Mouse (Mus musculus) gastrocnemius, postnatal 4 days (tissue): ENCODE measurements around the gene Mturn. TPM values are rescaled to one million over a fixed set of nuclear protein-coding genes. Genes with fewer than 3 reads are reported as not detected.

ENCODE experiments used
- DNase-seq, 2 experiments: peaks; one replicate each; pipeline ENCODE4 v3.0.0; 2021 to 2022; ENCODE audit warnings: low spot score in 2 of 2, mixed read lengths in 2 of 2
- long read RNA-seq, 2 experiments: library from polyadenylated mRNA; stranded (forward); transcript quantifications; one replicate each; pipeline ENCODE4 v2.0.0; 2021
- total RNA-seq, 2 experiments: library from RNA; stranded (reverse); gene quantifications; 2 replicates each; pipeline ENCODE4 v1.2.3; 2021

The Mturn gene
- total RNA-seq, result 10 to 100 TPM in 1 of 2 experiments, 1 to 10 TPM in 1; 9.7 to 12.9 TPM
- long read RNA-seq, experiment 1, full-length matches to known transcripts, result 13 of 14 reads
- long read RNA-seq, experiment 1, partial matches to known transcripts, result 0 of 14 reads
- long read RNA-seq, experiment 1, other reads (novel, unspliced or antisense), result 1 of 14 reads
- long read RNA-seq, experiment 2, full-length matches to known transcripts, result 15 of 18 reads
- long read RNA-seq, experiment 2, partial matches to known transcripts, result 0 of 18 reads
- long read RNA-seq, experiment 2, other reads (novel, unspliced or antisense), result 3 of 18 reads

DNA sequence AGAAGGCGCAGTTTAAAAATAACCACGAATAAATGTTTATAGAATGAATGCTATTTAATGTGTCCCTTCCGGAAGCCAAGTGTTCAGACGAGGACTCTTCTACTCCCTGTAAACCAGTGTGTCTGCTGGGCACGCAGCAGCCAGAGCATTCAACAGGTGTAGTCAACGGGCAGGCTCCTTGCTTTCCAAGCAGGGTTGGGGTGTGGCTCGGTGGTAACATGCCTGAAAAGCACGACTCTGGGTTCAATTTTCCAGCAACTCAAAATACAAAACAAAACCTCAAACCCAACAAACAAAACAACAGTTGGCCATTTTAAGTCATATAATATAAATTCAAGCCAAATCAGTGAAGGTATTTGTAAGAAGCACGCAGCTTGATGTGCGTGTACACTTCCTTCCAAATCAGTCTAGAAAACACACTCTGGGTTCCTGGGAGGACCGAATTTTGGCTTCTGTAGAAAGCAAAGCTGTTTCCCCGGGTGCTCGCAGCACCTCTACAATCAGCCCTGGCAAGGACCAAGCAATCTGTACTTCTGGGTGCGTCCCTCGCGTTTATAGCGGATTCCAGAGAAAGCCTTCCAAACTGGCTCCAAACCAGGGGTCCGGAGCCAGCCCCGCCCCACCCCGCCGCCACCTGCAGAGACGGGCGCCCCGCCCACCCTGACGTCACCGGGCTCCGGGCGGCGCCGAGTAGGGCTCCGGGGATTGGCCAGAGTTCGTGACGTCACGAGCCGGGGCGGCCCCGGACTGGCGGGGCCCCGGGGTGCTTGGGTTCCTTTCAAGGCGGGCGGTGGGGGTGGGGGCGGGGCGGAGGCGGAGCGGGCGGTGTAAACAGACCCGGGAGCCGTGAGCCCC lies at the start of gene Mturn:
Gene Mturn (plus strand): TSS at position 734 of the 855 bp plus-strand sequence.
- peak; percentile 99 for DNase-seq

DNA sequence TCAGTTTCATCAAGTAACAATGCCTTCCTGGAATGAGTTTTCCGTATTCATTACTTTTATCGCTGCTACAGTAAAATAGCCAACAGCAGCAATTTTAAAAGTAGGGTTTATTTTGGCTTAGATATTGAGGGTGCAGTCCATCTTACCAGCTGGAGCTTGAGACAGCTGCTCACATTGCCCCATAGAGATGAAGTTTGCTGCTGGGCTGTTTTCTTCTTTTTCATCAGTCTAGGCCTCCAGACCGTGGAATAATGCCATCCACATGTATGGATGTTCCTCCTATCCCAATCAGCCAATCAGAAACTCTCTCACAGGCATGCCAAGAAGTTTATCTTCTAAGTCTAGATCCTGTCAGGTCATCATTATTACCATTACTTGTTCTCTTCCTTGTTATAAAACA lies 41.5 kb upstream of the Mturn start:
- no peak for DNase-seq

DNA sequence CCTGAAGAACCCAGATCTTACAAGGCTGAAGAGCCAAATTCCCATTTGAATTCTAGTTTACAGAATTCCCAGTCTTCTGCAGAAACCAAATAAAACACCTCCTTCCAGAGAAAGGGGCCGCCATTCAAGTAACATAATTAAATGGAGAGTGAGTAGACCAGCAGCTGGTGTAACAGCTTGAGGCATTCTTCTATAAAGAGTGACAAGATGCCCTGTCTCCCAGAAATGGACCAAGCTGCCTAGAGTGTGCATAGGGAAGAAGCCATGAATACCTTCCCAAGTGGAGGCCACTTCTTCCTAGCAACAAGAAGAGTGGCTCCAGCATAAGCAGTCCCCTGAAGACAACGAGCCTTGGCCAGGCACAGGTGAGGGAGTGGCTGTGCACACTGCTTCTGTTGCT lies 39.5 kb upstream of the Mturn start:
- no peak for DNase-seq

DNA sequence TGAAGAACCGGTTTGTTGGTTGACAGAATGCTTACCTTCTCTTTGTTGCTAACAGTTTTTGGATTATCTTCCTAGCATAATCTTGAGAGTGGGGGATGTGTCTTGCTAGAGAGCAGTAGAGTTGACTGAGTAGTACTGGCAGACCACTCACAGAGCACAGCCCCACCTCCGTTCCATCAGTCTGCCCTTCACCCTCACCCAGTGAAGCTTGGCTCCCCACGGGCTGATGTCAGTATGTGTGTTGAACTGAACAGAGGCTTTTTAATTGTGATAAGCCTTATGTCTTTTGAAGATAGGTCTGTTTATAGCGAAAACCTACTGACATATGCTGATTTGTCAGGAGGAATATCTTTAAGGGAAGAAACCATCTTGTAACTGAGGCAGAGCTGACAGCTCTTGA lies 38.2 kb upstream of the Mturn start:
- no peak for DNase-seq

DNA sequence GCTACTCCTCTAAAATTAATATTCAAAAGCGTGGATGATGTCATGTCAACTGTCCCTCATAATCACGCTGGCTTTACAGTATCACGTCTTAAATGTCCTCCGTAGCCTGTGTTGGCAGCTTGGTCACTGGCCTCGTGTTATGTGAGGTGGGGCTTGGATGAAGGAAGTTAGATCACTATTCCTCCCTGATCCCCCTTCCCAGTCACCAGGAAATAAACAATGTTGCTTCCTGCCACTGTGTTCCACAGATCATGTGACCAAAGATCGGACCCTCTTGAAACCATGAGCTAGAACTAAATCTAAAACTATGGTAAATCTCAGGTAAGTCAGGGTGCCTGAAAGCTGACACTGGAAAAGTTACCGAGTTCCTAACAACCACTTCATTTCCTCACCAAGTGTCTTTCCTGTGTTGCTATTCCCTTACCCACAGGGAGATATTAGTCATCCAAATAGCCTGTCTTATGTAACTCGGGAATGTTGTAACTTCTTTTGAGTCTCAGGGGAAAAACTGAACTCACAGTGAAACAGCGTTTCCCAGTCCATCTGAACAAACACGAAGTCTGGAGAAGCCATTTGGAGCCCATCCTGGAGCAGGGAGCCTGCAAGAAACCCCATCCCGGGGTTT lies 25.8 kb upstream of the Mturn start:
- DNase-seq, result no peak

DNA sequence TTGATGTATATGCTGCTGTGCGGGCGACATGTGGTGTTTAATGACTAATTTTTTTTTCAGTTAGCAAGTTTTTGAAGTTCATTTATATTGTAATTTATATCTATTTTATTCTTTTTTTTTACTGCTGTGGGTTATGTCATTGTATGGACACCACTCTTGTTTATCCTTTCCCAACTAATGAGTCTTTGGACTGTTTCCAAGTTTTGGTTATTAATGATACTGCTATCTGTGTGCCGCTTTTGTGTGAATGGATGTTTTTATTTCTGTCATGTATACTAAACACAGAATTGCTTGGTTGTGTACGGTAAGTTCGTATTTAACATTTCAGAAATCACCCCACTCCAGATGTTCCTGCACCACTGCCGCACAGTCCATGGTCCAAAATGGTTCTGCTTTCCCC lies 23.6 kb upstream of the Mturn start:
- no peak for DNase-seq

DNA sequence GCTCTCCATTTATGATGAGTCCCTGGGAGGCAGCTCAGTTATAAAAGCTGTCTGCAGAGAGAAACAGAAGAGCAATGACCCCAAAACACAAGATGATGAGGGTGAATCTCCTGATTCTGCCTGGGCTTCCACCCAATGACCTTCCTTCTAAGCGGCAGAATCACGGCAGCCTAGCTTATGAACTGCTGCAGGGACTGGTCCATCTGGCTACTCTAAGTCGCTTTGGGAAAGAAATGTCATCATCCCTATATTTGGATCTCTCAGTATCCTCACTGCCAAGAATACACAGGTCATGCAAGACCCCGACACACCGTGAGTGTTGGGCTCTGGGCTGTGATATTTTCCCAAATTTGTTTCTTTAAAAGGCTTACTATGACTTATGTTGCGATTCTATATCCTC lies 11.6 kb upstream of the Mturn start:
- no peak for DNase-seq

DNA sequence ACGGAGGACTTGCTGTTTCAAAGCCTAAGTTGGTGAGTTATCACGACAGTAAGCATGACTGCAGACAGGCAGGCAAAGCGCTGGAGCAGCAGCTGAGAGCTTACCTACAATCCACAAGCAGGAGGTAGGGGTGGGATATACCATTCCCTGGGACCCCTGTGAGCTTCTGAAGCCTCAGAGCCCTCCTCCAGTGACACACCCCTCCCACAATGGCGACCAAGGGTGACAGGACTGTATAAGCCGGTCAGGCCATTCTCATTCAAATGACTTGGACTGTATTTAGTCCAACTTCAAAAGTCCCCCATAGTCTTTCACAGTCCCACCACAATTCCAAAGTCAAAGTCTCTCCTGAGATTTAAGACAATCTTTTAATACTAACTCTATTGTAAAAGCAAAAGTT lies 8.5 kb upstream of the Mturn start:
- DNase-seq, result no peak

DNA sequence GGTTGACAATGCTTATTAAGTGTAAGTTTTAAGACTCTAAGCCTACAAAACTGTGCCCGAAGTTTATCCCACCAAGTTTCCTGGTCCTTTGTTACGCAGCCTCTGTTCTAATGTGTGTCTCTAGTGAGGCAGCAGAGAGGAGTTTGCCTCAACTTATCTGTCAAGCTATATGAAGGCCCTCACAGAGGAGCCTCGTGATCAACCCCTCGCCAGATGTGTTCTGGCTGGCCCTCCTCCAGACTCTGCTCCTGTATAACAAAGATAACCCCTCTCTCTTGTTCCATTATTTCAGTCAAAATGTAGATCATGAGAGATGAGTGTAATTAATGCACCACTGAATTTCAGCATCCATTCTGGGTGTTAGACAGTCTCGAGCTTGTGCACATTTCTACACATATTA lies 1.7 kb upstream of the Mturn start:
- no peak for DNase-seq

DNA sequence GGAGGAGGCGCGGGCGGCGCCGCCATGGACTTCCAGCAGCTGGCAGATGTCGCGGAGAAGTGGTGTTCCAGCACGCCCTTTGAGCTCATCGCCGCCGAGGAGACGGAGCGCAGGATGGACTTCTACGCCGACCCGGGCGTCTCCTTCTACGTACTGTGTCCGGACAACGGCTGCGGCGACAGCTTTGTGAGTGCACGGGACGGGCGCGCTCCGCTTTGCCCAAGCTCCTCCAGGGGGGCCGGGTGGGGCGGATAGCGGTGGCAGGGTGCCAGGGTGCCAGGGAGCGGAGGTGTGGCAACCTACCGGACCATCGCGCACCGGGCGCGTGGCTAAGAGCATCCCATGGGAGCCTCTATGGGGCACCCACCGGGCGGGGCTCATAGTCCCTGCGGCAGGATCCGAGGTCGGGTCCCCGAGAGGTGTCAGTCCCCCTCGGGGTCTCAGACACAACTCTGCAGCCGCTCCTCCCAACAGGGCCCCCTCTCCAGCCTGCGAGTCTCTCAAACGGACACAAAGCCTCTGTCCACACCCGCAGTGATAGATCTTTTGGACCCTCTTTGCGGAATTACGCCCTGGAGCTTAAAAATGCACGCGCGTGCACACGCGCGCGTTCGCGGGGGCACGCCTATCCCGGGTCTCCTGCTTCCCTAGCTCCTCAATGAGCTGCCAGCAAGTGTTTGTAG lies 463 bp downstream of the Mturn start:
- no peak for DNase-seq

DNA sequence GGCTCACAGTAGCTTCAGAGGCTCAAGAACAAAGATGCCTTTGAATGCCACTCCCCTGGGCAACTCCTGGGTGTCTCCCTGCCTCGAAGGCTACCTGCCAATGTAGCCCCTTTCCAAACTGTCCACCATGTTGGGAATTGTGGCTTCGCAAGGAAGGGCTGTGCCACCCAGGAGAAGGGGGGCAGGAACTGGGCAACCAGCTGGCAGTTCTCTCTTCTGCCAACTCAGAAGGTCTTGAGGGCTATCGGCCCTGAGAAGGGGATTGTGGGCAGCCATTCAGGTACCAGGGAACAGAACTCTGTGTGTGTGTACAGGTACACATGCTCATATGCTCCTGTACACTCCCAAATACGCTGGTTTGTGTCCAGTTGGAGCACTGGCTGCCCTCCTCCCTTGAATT lies 2.7 kb downstream of the Mturn start:
- no peak for DNase-seq

DNA sequence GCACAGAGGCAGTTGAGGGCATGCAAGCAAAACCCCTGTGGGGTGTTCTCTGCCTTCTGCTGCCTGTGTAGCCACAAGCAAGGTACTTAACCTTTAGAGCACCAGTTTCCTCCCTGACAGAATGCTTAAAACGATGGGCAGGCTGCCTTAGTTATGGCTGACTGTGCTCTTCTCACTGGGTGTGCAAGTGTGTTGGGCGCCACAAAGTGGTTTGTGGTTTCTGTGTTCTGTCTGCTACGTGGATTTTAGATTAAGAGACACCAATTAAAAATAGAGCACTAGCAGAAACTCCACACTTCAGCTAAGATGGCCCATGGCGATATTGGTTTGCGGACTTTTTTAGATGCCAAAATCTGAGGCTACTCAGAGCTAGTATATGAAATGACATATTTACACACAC lies 3.7 kb downstream of the Mturn start:
- no peak for DNase-seq

DNA sequence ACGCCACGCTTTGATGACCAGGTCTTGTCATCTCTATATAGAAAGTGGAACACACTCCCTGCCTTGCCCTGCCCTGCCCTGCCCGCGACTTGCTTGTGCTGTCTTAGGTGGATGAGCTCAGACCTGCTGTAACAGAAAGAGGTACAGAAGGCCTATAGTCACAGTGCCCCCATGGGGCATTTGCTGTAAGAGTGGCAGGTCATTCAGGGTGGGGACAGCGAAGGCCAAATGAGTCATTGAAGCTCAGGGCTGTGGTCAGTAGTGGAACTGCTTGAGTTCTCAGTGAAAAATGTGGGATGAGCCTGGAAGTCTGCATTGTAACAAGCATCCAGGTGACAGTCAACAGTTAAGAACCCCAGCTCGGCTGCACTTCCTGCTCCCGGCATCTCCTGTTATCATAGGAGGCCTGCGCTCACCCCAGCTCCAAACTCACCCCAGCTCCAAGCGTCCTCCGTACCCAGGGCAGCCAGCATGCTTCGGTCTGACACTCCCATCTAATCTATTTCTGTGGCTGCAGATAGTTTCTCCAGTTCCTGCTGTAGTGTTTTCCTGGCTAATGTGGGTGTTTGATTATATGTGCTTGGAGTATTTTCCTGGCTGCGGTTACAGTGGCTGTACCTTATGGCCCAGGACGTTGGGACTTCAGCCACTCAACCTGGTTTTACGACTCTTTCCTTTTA lies 4.4 kb downstream of the Mturn start:
- no peak for DNase-seq

DNA sequence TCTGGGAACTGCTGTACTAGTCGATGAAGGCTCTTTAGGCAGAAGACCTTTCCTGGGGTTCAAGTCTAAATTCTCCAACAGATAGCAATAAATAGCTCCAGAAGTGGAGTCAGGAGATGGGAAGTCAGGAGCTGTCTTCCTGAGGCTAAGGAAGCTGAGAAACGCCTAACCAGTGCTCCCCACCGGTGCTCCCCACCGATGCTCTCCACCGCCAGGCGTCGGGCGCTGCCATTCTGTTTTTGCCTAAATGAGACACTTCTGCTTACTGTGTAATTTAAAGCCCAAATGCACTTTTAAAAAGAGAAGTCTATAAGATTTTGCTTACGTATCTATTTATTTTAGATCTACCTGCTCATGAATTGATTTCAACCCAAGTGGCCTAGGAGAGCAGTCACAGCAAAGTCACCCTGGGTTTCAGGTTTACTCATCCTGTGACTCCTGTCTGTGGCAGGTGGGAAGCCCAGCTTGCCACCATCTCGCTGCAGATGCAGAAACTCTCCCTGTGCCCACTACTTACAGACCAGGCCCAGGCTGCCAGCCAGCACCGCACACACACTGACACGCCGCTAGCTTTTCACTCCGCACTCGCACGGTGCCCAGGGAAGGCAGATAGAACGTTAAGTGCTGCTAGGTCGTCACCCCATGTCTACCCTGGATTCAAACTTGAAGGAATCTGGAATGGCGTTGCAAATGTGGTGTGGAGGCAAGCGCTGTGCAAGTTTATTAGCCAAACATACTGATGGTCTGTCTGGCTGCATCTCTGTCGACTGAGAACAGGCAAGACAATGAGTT lies 5.7 kb downstream of the Mturn start:
- DNase-seq, result no peak

DNA sequence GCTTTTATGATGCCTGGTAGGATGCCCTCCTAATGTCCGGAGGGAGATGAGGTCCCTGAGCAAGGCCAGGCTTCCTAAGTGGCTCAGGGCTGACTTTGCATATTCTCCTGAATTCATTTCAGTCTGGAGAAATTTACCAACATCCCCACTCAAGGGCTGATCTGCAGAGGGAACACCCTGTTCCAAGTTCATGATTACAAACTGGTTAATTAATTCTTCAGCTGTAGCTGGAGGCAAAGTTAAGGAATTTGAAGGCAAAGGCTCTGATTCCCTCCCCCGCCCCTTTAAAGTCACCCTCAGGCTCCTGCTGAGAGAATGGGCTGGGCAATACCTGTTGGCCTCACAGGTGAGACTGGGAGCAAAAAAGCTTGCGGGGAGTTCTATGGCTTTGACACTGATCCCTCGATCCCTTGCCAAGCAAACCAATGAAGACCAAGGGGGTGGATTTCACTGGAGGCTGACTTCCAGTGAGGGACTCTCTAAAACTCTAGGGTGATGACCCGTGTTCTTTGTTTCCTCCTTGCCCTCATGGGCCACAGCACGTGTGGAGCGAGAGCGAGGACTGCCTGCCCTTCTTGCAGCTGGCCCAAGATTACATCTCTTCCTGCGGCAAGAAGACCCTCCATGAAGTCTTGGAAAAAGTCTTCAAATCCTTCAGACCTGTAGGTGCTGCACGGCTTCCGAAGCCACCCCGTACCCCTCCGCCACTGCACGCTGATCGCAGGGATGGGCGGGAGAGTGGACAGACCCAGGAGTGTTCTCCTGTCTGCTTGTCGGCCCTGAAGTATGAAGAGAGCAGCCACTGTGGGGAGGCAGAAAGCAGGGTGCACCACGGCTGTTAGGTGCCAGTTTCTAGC lies 7.3 kb downstream of the Mturn start:
- no peak for DNase-seq

DNA sequence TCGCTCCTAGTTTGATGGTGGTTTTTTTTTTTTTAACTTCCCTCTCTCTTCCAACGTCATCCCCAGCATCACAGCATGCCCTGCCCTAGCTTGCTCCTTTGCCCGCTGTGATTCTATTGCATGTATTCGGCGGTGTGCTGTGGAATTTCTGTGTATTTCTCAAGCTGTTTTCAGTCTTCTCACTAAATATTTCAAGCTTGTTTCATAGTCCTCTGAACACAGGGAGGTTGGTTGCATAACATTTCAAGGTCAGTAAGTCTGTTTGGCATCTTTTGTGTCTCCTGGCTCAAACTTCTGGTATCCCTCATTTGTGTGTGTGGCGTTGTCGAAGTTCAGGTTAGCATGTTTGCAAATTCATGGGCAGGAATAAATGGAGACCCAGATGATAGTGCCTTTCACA lies 8.3 kb downstream of the Mturn start:
- no peak for DNase-seq

DNA sequence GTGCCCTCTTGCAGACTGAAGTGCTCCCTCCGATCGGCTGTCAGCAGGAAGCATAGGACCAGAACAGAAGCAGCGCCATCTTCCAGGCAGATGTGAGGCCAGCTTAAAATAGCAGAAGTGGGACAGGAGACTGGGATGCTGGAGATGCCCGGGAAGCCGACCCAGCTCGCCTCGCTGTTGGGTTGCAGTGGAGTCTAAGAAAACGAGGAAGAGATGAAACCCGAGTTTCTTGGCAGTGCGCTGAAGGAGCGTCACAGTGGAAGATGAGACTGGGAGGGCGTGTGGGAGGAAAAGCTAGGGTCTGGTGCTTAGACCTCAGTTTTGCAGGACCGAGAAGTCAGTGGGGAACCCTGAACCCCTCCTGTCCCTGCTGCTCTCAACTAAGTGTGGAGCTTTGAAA lies 9.4 kb downstream of the Mturn start:
- DNase-seq, result no peak

DNA sequence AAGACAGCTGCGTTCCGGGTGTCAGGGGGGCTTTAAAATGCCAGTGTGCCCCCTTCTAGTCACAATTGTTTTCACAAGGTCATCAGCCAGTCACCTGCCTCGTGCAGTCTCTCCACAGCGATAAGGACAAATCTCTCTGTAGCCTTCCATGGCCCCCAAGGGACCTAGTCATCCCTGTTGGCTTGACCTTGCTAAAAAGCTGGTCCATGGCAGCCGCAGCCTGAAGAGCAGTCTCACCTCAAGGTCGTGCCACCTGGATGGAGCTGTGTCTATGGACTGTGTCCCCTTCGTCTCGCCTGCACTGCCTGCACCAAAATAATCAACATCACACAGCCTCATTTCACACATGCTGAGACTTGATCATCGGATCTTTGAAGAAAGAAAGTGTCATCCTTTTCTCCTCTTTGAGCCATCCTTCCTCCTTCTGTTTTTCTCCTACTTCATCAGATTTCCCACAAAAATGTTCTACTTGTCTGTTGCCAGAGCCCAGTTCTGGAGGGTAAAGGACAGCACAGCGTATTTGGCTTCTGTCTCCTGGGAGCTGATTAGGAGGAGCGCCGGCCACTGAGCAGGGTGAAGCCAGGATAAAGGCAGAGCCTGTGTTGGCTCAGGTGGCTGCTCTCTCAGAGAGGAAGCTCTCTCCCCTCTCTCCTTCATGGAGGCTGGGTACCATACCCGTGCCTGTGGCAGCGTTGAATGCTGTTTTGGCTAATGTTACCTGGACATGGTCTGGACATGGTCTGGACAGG lies 10.1 kb downstream of the Mturn start:
- DNase-seq, result no peak

DNA sequence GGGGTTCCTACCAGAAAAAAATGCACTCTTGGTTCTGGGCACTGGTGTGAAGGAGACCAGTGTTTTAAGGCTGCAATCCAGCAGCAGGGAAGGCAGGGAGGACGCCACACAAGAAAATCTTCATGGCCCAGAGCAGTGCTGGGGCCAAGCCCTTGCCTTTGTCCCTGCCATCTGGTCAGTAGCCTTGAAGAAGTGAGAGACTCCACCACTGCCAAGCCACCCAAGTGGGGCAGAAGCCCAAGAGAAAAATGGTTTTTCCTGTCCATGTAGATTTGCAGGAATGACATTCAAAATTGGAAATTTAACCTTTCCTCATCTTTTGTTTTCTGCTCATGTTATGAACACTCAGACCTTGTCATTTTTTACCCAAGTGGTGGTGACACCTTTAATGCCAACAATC lies 10.8 kb downstream of the Mturn start:
- no peak for DNase-seq
